Mouse (Mus musculus) layer of hippocampus, adult 2 months (tissue): ENCODE measurements around the gene Hagh. TPM values are rescaled to one million over a fixed set of nuclear protein-coding genes. Genes with fewer than 3 reads are reported as not detected.

ENCODE experiments used
- DNase-seq, 2 experiments: peaks; one replicate each; pipeline ENCODE4 v3.0.0; 2022; ENCODE audit warnings: low spot score in 2 of 2
- H3K27ac ChIP-seq: fragments of 200-600 bp; 2 replicates; pipeline ENCODE4 v1.8.1; 2022
- H3K4me3 ChIP-seq: fragments of 200-600 bp; 2 replicates; pipeline ENCODE4 v1.8.1; 2022; ENCODE audit warnings: mild to moderate bottlenecking
- CTCF ChIP-seq: fragments of 200-600 bp; conservative IDR thresholded peaks from 2 replicates; pipeline ENCODE4 v1.8.1; 2022; ENCODE audit warnings: antibody characterized with exemption, mild to moderate bottlenecking, moderate library complexity
- total RNA-seq, 2 experiments: library from RNA; stranded (reverse); gene quantifications; 2 replicates each; pipeline ENCODE4 v1.2.3; 2021

The Hagh gene
- total RNA-seq, 2 experiments from 2014 or later, result 135 to 137 TPM

DNA sequence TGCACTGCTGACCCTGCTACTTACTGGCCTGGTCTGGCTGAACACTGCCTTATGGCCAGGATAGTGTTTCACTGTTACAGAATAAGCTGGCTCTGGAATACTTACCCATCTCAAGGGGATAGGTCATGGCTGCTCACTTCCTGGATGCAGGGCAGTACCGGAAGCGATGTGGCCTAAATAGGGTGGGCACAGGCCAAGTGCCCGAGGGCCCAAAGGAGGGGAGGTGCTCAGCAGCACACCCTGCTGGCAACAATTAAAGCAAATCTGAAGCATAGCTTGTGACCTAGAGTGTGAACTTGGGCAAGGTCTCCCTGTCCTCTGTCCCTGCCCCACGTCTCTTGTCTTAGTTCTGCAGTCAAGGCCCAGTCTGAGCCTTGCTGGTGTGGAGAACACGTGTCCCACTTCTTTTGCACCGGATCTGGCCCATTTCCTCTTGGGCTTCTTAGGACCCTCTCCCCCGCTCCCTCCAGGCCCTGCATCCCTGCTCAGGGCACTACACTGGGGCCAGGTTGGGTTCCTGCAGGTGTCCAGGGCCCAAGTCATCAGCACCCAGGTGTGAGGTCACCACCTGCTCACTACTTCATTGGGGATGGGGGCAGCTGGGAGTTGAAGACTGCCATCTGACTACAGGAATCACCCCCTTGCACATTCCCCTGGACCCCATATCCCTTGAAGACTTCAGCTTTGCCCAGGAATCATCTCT, 41.9 kb downstream of the Hagh start:
- Histone ChIP-seq H3K4me3 (no peak overlapping the region), H3K27ac (no peak overlapping the region)
- no peak for DNase-seq
- peak; percentile 77 for TF ChIP-seq CTCF

DNA sequence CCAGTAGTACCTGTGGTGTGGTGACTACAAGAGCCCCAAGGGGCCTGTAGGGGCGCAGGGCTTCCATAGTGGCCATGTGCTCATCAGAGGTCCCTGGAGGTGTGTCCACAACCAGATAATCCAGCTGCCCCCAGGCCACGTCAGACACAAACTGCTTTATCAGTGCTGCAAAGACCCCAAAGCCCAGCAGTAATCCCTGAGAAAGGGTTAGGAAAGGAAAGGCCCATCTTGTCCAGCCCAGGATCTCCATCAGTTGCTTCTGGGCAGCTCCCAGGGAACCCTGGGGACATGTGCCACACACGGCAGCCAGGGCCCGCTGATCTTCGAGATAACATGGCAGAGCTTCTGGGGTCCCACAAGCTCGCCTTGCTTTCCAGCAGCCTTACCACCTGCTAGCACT, 44.4 kb downstream of the Hagh start:
- no peak for DNase-seq

DNA sequence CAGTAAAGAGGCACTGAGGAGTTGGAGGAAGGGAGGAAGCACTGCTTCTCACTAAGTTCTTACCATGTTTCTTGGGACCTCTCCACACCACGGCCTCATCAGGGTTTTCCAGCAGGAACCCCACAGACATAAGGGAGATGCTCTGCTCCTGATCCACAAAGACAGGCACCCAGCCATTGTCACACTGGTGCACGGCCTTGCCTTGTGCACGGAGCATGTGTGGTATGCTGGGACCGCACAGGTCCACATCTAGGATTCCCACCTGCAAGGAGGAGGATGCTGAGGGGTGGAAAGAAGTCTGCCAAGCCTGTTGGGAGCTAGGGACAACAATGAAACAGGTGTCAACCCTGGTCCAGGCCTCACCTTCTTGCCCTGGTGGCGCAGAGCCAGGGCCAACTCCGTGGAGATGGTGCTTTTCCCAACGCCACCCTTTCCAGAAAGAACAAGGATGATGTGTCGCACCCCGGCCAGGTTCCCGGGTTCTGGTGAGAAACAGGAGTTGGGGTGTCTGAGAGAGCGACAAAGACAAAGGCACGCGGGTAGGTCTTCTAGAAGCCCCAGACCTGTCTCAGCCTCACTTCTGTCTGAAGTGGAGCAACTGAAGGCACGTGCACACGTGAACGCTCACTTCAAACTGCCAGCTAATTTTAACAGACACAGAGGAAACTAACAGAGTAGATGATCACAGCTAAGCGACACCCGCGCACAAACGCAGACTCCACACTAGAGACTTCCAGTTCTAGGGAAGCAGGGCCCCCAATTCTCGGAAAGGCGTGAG, 45.6 kb downstream of the Hagh start:
- no peak for DNase-seq
- Histone ChIP-seq H3K4me3 (peak overlapping the region; percentile 94), H3K27ac (peak overlapping the region; percentile 39; the same call in 1 of the 2 replicates)
- TF ChIP-seq CTCF, result no peak

More for the DNA sequence above, 44.4 kb downstream of the Hagh start:
- no peak overlapping the region for H3K4me3 ChIP-seq
- H3K27ac ChIP-seq, result no peak overlapping the region
- TF ChIP-seq CTCF, result no peak

DNA sequence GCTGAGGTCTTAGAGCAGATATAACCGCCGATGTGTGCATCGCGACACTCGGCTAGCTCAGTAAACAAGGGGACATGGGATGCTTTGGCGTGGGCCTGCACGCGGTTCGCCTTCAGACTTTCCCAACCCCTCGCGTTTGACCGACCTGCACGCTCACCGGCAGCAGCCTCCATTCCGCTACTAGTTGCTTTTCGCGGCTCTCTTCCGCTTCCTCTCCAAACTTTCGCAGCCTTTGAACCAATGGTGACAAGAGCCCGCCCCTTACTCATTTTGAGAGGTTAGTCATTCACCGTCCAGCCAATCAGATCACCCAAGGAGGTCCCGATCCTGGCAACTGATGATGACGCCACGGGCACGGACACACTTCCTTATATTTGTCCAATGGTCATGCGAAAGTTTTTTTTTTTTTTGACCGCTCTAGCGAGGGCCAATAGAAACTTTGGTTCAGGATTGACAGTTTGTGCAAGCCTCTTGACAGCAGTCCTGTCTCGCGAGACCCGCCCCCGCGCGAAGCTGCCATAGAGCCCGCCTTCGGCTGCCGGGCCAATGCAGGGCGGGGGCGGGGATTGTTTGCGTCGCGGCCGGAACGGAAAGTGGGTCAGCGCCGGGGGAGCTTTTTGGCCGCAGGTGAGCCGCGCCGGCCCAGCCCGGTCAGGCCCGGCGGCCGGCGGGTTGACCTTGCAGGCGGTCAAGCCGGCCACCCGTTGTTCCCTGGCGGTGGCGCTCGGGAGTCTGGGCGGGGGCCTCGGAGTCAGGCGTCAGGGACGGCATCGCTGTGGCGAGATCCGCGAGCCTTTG, 46.4 kb downstream of the Hagh start, which contains the start of the genes Nubp2 and Spsb3:
TSS of gene Nubp2 (minus strand) at position 216 of the 798 bp plus-strand sequence.
TSS of gene Spsb3 (plus strand) at position 510 of the 798 bp plus-strand sequence.
- Histone ChIP-seq H3K27ac (peak within 1 kb of the TSS; percentile 98), H3K4me3 (peak within 1 kb of the TSS; percentile 94)
- peak; percentile 97 to 99 for DNase-seq
- TF ChIP-seq CTCF, result peak; percentile 59

DNA sequence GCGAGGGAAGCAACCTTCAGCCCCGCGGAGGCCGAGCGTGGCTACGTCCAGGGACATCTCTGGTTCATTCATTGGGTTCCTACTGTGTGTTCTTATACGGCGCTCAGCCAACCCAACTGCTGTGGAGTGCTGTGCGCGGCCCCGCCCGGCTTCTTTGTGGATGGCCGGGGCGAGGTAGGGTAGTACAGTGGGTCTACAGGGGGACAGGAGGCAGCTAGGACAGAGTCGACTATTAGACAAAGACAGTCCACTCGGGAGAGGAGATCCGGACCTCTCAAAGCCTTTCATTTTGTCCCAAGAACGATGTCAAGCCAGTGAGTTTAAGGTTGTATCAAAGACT, 47.0 kb downstream of the Hagh start:
- no peak; the same call in 1 of the 2 replicates for TF ChIP-seq CTCF
- H3K4me3 ChIP-seq, result peak overlapping the region; percentile 76
- peak overlapping the region; percentile 98 for H3K27ac ChIP-seq
- DNase-seq, result no peak

DNA sequence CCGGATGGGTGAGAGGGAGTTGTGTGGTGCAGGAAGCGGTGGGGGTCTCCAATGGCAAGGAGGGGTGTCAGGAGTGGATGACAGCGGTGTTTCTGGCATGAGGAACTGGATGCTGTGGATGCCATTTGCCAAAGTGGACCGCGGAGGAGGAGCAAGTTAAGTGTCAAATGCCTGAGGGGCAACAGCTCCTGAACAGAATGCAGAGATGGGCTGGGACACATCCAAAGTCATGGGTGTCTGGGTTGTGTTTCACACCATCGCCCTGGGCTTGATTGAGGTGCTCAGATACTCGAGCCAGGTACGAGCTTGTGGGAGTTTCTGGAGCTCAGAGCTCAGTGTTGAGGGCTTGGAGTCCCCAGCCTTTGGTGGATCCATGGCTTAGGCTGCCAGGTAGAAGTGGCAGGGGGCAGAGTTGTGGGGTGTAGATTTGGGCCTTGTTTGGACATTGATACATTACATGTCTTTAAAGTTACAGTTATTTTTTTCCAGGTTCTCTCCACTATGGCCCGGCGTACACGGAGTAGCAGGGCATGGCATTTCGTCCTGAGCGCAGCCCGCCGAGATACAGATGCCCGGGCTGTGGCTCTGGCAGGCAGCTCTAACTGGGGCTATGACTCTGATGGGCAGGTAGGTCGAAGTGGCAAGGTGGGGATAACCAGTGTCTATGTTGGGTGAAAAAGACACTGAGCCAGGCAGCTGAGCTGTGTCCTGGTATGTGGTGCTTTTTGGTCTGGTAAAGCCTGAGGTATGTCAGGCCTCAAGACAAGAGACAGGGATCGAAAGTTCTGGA, 47.5 kb downstream of the Hagh start:
- peak overlapping the region; percentile 76 for H3K4me3 ChIP-seq
- no peak for TF ChIP-seq CTCF
- DNase-seq, result peak in 1 of 2 experiments; percentile 8
- peak overlapping the region; percentile 98 for H3K27ac ChIP-seq

DNA sequence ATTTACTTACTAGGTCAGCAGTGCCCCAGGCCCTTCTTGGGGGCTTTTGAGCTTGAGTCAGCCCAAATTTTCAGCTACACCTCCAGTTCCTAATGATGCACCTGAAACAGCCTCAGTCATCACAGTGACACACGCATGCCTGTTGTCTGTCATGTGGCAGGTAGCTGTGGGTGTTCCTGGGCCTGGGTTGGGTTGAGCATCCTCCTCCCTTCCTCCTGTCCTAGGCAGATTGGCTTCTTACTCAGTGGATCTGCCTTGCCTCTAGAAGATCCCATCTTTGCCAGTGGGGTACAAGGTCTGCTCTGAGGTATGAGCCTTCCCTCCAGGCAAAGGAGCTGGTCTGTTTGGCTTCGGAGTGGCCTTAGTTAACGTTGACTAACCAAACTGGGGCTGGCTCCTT, 48.9 kb downstream of the Hagh start:
- no peak for TF ChIP-seq CTCF
- no peak for DNase-seq
- H3K27ac ChIP-seq, result no peak overlapping the region
- no peak overlapping the region for H3K4me3 ChIP-seq

DNA sequence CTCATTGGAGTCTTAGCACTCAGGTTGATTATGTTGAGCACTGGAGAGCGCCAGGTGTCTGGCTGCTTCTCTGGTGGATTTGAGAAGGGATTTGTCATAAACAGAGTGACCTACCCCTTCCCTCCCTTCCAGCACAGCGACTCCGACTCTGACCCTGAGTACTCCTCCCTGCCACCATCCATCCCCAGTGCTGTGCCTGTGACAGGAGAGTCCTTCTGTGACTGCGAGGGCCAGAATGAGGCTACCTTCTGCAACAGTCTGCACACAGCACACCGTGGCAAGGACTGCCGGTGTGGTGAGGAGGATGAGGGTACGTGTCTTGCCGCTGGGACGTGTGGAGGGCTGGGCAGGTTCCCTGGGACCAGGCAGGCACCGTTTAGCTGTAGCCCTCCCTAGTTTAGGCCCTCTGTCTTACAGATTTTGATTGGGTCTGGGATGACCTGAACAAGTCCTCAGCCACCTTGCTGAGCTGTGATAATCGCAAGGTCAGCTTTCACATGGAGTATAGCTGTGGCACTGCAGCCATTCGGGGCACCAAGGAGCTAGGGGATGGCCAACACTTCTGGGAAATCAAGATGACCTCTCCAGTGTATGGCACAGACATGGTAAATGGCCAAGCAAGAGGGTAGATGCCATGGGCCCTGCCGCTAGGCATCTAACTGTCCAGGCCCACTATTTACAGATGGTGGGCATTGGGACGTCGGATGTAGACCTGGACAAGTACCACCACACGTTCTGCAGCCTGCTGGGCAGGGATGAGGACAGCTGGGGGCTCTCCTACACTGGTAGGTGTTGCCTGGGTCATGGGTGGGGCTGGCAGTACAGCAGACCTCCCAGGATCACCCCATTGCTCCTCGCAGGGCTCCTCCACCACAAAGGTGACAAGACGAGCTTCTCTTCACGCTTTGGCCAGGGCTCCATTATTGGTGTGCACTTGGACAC, 50.5 kb downstream of the Hagh start:
- no peak for DNase-seq
- TF ChIP-seq CTCF, result no peak
- Histone ChIP-seq H3K27ac (no peak overlapping the region; the same call in 1 of the 2 replicates), H3K4me3 (no peak overlapping the region)

DNA sequence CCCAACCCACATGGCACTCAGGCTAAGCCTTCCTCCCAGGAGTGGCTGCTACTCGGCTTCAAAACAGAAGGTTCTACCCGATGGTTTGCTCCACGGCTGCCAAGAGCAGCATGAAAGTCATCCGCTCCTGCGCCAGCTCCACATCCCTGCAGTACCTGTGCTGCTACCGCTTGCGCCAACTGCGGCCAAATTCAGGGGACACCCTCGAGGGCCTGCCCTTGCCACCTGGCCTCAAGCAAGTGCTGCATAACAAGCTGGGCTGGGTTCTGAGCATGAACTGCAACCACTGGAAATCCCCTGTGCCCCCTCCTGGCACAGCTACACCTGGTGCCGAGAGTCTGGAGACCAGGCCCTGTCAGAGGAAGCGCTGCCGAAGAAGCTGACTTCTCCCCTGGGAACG, 51.4 kb downstream of the Hagh start:
- peak overlapping the region; percentile 48; the same call in 1 of the 2 replicates for H3K27ac ChIP-seq
- DNase-seq, result no peak
- no peak for TF ChIP-seq CTCF
- H3K4me3 ChIP-seq, result no peak overlapping the region

DNA sequence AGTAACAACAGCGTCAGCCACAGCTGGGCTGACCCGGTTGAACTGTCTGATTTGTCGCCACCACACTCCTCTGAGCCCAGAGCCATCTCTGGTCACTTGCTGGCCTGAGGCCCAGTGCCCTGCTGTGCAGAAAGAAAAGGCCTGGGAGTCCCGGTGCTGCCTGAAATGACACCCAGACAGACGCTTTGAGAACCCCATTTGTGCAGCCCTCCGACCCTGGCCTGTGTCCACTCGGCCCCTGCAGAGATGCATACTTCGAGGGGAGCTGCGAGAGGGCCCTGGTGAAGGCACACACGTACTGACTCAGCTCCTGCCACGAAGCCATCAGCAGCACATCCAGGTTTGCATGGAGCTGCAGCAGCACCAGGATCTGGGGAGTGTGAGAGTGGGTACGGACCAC, 52.8 kb downstream of the Hagh start:
- no peak overlapping the region for H3K27ac ChIP-seq
- no peak for DNase-seq
- no peak for TF ChIP-seq CTCF
- no peak overlapping the region for H3K4me3 ChIP-seq

DNA sequence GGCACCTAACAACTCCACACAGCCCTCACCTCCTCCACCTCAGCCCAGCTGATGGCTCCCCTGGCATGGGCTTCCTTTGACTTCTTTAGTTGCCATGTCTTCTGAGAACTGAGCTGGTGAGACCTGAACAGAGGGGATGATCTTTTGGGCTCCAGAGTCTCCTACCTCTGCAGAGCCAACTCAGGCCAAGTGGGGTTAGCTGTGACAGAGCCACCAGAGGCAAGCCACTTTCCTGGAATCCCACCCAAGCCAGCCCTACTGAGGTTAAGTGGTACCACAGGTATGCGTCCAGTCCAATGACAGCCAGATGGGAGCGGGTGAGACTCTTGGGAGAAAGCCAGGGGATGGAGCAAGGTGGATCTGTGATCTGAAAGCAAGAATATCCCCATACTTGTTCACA, 53.3 kb downstream of the Hagh start:
- no peak for TF ChIP-seq CTCF
- H3K4me3 ChIP-seq, result no peak overlapping the region
- H3K27ac ChIP-seq, result no peak overlapping the region
- no peak for DNase-seq
